Mouse (Mus musculus): Measurements from ENCODE around the gene Abcd2. TPM values are rescaled to one million over a fixed set of nuclear protein-coding genes. Genes with fewer than 3 reads are reported as not detected.

Abcd2 gene
- polyA plus RNA-seq, 1 experiment: 0.06 TPM

DNA sequence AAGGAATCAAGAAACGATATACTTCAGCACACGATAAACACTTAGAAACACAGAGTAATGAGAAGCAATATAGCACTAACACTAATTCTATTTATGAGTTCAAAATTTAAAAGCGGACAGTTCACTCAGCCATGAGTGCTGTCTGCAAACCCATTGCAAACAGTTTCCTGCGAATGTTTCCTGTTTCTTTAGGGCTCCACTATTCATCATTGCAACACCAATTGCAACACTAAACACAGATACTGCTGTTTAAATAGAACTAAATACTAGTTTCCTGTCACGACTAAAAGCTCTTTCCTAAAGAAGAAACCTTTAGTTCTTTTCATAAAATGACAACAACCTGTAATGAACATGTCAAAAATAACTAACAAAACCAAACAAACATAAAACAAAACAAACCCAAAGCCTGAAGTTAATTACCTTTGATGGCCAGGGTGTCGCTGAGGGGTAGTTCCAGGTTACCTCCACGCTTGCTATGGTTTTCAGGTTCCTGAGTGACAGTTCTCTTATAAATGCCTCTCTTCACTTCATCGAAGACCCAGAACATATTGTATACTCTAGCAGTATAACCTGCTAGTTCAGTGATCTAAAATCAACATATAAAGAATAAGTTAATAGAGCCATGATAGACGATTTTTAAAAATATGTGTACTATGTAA lies 12.8 kb downstream of the Abcd2 start:
- WGBS: 57% methylated on average over 9 of the region's 9 CpGs
- no peaks in the 10 kb centered on the region for H3K27me3 ChIP-seq (ENCODE audit: control insufficient read depth, insufficient read depth, low read length)
- H3K4me1 ChIP-seq (ENCODE audit: control insufficient read depth, insufficient read depth, insufficient read length, low read length): no peaks in the 10 kb centered on the region
- H3K36me3 ChIP-seq (ENCODE audit: control insufficient read depth, insufficient read depth, low read length): no peaks in the 10 kb centered on the region
- TF ChIP-seq POLR2A (IDR thresholded peaks at IDR 0.05; ENCODE audit: low read depth, low read length): no peak
- no peak for TF ChIP-seq CTCF (IDR thresholded peaks at IDR 0.05; ENCODE audit: extremely low read depth, insufficient read length, insufficient replicate concordance, low read depth, low read length)
- H3K4me3 ChIP-seq (ENCODE audit: low read depth, low read length): no peak overlapping the region
- no peak overlapping the region for H3K27ac ChIP-seq (ENCODE audit: insufficient read depth, low read depth, low read length)

DNA sequence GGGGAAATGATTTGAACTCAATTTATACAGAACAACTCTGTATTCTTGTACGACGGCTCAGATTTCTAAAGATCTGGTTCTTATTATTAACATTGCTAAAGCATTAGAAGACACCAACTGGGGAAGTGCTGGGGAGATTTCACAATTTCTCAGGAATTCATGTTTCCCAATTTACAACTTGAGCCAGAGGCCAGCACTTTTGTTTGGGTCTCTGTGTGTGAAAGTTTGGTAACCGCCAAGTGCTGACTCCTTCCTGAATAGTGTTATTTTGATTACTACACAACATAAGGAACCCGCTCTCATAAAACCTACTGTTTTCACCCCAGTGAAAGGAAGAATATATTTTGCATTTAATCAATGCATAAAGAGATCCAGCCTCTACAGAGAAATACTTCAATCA lies 19.4 kb downstream of the Abcd2 start:
- 76% methylated on average over 4 of the region's 4 CpGs for WGBS
- Histone ChIP-seq H3K4me1 (ENCODE audit: control insufficient read depth, insufficient read depth, insufficient read length, low read length) (0 out of 2 replicates have a peak, but pooled peaks cover 2% of the 10 kb centered on the region), H3K27me3 (ENCODE audit: control insufficient read depth, insufficient read depth, low read length) (no peaks in the 10 kb centered on the region), H3K27ac (ENCODE audit: insufficient read depth, low read depth, low read length) (no peak overlapping the region), H3K4me3 (ENCODE audit: low read depth, low read length) (no peak overlapping the region), H3K36me3 (ENCODE audit: control insufficient read depth, insufficient read depth, low read length) (no peaks in the 10 kb centered on the region)
- TF ChIP-seq CTCF (IDR thresholded peaks at IDR 0.05; ENCODE audit: extremely low read depth, insufficient read length, insufficient replicate concordance, low read depth, low read length) (no peak), POLR2A (IDR thresholded peaks at IDR 0.05; ENCODE audit: low read depth, low read length) (no peak)

DNA sequence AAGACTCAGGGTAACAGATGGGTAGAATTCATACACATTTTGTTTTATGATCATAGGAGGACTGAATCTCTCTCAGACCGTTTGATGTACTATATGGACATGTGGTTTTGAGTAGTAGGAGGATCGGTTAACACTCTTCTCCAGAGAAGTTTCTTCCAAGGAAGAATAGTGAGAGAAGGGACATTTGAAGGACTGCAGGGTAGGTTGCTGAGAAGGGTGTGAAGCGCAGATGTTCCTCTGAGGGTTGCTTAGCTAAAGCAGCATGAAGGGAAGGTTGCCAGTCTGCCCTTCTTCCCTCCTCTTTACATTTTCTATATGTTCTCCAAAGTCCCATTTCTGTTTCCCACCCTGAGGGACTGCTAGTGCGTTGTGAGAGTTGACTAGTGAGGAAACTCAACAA lies 20.3 kb downstream of the Abcd2 start:
- TF ChIP-seq CTCF (IDR thresholded peaks at IDR 0.05; ENCODE audit: extremely low read depth, insufficient read length, insufficient replicate concordance, low read depth, low read length) (no peak), POLR2A (IDR thresholded peaks at IDR 0.05; ENCODE audit: low read depth, low read length) (no peak)
- H3K4me1 ChIP-seq (ENCODE audit: control insufficient read depth, insufficient read depth, insufficient read length, low read length): 0 out of 2 replicates have a peak, but pooled peaks cover 2% of the 10 kb centered on the region
- H3K27ac ChIP-seq (ENCODE audit: insufficient read depth, low read depth, low read length): no peak overlapping the region
- H3K27me3 ChIP-seq (ENCODE audit: control insufficient read depth, insufficient read depth, low read length): no peaks in the 10 kb centered on the region
- no peaks in the 10 kb centered on the region for H3K36me3 ChIP-seq (ENCODE audit: control insufficient read depth, insufficient read depth, low read length)
- 84% methylated on average over 4 of the region's 4 CpGs for WGBS
- no peak overlapping the region for H3K4me3 ChIP-seq (ENCODE audit: low read depth, low read length)

- TF ChIP-seq POLR2A (IDR thresholded peaks at IDR 0.05; ENCODE audit: low read depth, low read length): no peak
- no peak for TF ChIP-seq CTCF (IDR thresholded peaks at IDR 0.05; ENCODE audit: extremely low read depth, insufficient read length, insufficient replicate concordance, low read depth, low read length)
These were observed 20.8 kb downstream of the Abcd2 start for GRCm38 (mm10) chr15:91170602-91171328.

GRCm38 (mm10) chr15:91167850-91168562 lies 23.6 kb downstream of the Abcd2 start:
- WGBS: 74% methylated on average over 13 of the region's 13 CpGs
- no peak overlapping the region for H3K4me3 ChIP-seq (ENCODE audit: low read depth, low read length)
- no peak for TF ChIP-seq POLR2A (IDR thresholded peaks at IDR 0.05; ENCODE audit: low read depth, low read length)
- no peaks in the 10 kb centered on the region for H3K27me3 ChIP-seq (ENCODE audit: control insufficient read depth, insufficient read depth, low read length)
- no peak overlapping the region for H3K27ac ChIP-seq (ENCODE audit: insufficient read depth, low read depth, low read length)
- no peaks in the 10 kb centered on the region for H3K36me3 ChIP-seq (ENCODE audit: control insufficient read depth, insufficient read depth, low read length)
- H3K4me1 ChIP-seq (ENCODE audit: control insufficient read depth, insufficient read depth, insufficient read length, low read length): 0 out of 2 replicates have a peak, but pooled peaks cover 2% of the 10 kb centered on the region

More at GRCm38 (mm10) chr15:91170602-91171328, 20.8 kb downstream of the Abcd2 start:
- Histone ChIP-seq H3K36me3 (ENCODE audit: control insufficient read depth, insufficient read depth, low read length) (no peaks in the 10 kb centered on the region), H3K27ac (ENCODE audit: insufficient read depth, low read depth, low read length) (no peak overlapping the region), H3K4me3 (ENCODE audit: low read depth, low read length) (no peak overlapping the region), H3K27me3 (ENCODE audit: control insufficient read depth, insufficient read depth, low read length) (no peaks in the 10 kb centered on the region), H3K4me1 (ENCODE audit: control insufficient read depth, insufficient read depth, insufficient read length, low read length) (0 out of 2 replicates have a peak, but pooled peaks cover 2% of the 10 kb centered on the region)
- 86% methylated on average over 9 of the region's 9 CpGs for WGBS

- 14% methylated on average over 5 of the region's 5 CpGs for WGBS
- 0 out of 2 replicates have a peak, but pooled peaks cover 2% of the 10 kb centered on the region for H3K4me1 ChIP-seq (ENCODE audit: control insufficient read depth, insufficient read depth, insufficient read length, low read length)
- H3K36me3 ChIP-seq (ENCODE audit: control insufficient read depth, insufficient read depth, low read length): no peaks in the 10 kb centered on the region
- no peak overlapping the region for H3K27ac ChIP-seq (ENCODE audit: insufficient read depth, low read depth, low read length)
- TF ChIP-seq POLR2A (IDR thresholded peaks at IDR 0.05; ENCODE audit: low read depth, low read length) (no peak), CTCF (IDR thresholded peaks at IDR 0.05; ENCODE audit: extremely low read depth, insufficient read length, insufficient replicate concordance, low read depth, low read length) (peak; percentile 7; the same call in 1 of the 2 replicates)
- H3K4me3 ChIP-seq (ENCODE audit: low read depth, low read length): no peak overlapping the region
- H3K27me3 ChIP-seq (ENCODE audit: control insufficient read depth, insufficient read depth, low read length): no peaks in the 10 kb centered on the region
These were observed 26.6 kb downstream of the Abcd2 start for GRCm38 (mm10) chr15:91165021-91165420.

GRCm38 (mm10) chr15:91163454-91163853 lies 28.1 kb downstream of the Abcd2 start:
- H3K36me3 ChIP-seq (ENCODE audit: control insufficient read depth, insufficient read depth, low read length): no peaks in the 10 kb centered on the region
- H3K27me3 ChIP-seq (ENCODE audit: control insufficient read depth, insufficient read depth, low read length): no peaks in the 10 kb centered on the region
- TF ChIP-seq POLR2A (IDR thresholded peaks at IDR 0.05; ENCODE audit: low read depth, low read length): no peak
- no peak for TF ChIP-seq CTCF (IDR thresholded peaks at IDR 0.05; ENCODE audit: extremely low read depth, insufficient read length, insufficient replicate concordance, low read depth, low read length)
- H3K27ac ChIP-seq (ENCODE audit: insufficient read depth, low read depth, low read length): no peak overlapping the region
- 0 out of 2 replicates have a peak, but pooled peaks cover 2% of the 10 kb centered on the region for H3K4me1 ChIP-seq (ENCODE audit: control insufficient read depth, insufficient read depth, insufficient read length, low read length)
- no peak overlapping the region for H3K4me3 ChIP-seq (ENCODE audit: low read depth, low read length)
- WGBS: 67% methylated on average over 2 of the region's 2 CpGs
